Mouse (Mus musculus) layer of hippocampus, adult 18-20 months (tissue): Measurements from ENCODE around the gene Fndc3b. TPM values are rescaled to one million over a fixed set of nuclear protein-coding genes. Genes with fewer than 3 reads are reported as not detected.

Source experiments
- DNase-seq, 2 experiments: peaks; one replicate each; pipeline ENCODE4 v3.0.0; 2022; ENCODE audit warnings: low spot score in 2 of 2
- total RNA-seq, 2 experiments: library from RNA; stranded (reverse); gene quantifications; 2 replicates each; pipeline ENCODE4 v1.2.3; 2021

Gene Fndc3b
- total RNA-seq, 2 experiments from 2014 or later = 20.5 to 21.2 TPM

GRCm38 (mm10) chr3:27673660-27674059, 37.4 kb downstream of the Fndc3b start:
- DNase-seq = no peak

DNA sequence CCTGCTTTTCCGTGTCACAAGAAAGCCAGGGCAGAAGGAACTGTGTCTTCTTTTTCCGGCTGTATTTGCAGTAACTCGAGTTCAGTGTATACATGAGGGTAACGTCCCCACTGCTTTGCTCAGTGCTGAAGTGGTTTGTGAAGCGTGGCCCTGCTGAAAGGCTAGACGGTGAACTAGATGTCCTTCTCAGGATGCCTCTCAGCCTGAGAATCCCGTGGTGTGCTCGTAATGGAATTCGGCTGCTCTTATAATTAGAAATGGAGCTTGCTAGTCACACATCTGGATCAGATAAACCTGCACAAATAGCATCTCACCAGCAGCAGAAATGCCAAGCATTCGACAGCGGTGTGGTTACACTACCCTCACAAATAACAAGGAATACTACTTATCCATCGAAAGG, 40.7 kb downstream of the Fndc3b start:
- no peak for DNase-seq

GRCm38 (mm10) chr3:27667280-27667679, 43.8 kb downstream of the Fndc3b start:
- no peak for DNase-seq

- no peak for DNase-seq
Measured at GRCm38 (mm10) chr3:27665338-27665737, 45.8 kb downstream of the Fndc3b start.

GRCm38 (mm10) chr3:27663221-27663620, 47.9 kb downstream of the Fndc3b start:
- DNase-seq = no peak

GRCm38 (mm10) chr3:27658198-27658763, 52.8 kb downstream of the Fndc3b start:
- no peak for DNase-seq

DNA sequence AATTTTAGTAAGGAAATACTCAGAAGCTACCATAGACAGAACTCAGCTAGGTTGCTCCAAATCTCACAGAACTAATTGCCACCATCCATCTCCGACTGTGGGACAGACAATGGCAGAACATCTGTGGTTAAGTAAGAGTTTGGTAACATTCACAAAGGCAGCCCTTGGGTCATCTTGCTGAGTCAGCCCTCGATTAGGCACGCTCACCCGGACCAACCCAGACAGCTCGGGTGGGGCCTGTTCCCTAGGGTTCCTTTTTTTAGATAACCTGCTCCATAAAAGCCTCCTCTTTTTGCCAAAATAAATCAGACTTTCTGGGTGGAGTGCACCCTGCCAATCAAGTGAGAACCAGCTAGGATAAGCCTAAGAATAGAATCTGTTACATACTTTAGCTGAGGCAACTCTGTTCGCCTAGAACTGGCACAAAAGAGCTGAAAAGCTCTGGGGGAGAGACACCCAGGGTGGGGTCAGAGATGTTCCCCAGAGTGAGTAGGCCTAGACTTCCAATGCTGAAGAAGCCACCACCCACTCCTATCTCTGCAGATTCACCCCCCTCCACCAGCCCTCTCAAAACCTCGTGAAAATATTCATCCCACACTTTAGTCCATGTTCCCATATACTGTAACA, 54.2 kb downstream of the Fndc3b start:
- DNase-seq = peak in 1 of 2 experiments; percentile 16

GRCm38 (mm10) chr3:27655673-27656072, 55.4 kb downstream of the Fndc3b start:
- DNase-seq = no peak

DNA sequence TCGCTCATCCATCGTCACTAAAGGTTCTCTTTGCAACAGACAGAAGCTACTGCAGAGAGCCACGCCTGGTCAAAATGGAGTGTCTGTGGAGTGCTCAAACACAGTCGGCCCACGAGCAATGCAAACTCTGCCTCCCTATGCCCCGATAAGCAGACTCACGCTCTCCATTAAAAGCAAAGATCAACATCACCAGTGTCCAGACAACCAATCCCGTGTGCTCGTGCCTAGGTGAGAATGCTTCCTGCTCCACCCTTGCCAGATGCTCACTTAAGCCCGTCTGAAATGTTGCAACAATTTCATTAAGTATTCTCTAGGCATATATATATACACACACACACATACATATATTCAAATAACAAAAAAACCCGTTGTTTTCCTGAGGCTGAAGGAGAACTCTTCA, 56.1 kb downstream of the Fndc3b start:
- no peak for DNase-seq

GRCm38 (mm10) chr3:27652451-27653011, 58.6 kb downstream of the Fndc3b start:
- no peak for DNase-seq

DNA sequence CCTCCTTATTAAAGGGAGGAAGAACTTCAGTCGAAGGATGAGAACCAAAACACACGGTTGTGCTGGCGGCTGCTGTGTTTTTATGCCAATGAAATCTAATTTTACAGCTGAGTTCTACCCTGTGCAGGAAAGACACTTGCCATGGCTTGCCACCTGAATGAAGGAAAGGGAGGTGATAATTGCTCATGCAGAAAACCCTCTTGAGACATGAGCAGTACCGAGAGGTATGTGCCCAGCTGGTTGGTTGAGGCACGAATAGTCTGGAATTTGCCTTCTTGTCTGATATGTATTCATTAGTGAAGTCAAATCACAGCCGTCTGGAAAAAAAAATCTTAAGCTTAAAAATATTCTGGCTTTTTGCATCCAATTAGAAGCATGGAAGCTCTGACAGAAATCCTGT, 59.4 kb downstream of the Fndc3b start:
- no peak for DNase-seq

GRCm38 (mm10) chr3:27650083-27650482, 61.0 kb downstream of the Fndc3b start:
- DNase-seq = no peak

DNA sequence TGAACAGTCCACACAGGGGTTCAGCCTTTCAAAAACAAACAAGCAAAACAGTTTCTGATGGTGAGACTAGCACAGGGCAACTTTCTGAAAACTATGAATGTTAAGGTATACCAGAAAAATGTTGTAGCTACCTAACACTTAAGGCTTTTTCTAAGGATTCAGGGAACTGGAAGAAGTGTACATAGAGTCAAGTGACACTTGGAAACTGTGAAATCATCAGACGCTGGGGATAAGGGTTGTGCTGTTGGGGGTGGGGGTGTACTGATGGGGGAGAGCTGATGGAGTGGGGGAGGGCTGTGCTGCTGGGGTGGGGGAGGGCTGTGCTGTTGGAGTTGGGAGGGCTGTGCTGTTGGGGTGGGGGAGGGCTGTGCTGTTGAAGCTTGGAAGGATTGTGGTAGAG, 61.8 kb downstream of the Fndc3b start:
- DNase-seq = no peak

DNA sequence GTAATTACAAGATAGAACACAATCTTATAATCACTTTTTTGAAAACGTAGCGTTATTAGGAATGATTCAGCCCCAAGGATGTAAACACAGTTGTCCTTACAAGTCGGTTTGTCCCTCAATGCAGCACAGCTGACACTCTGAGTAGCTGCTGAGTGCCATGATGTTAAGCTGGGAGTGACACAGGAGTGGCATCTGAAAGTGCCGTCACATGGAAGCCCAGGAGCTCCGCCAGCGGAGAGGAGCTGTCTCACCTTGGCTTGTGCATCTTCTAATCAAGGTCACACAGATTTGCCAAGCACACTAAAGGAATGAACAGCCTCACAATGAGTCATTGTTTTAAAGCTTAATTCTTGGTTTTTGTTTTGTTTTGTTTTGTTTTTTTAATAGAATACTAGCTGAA, 68.7 kb downstream of the Fndc3b start:
- no peak for DNase-seq

DNA sequence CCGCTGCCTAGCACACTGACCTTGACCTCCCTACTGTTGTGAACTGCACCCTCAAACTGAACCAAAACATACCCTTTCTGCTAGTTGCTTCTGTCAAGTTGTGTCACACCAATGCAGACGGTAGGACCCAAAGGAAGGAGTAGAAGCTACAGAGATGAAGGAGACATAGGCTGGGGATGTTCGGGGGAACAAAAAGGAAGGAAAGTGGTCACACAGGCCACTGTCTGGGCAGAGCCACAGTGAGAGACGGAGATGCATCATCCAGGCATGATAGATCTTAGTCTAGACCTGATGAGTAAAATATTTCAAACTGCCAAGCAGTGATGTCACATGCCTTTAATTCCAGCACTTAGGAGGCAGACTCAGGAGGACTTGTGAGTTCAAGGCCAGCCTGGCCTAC, 71.4 kb downstream of the Fndc3b start:
- no peak for DNase-seq

DNA sequence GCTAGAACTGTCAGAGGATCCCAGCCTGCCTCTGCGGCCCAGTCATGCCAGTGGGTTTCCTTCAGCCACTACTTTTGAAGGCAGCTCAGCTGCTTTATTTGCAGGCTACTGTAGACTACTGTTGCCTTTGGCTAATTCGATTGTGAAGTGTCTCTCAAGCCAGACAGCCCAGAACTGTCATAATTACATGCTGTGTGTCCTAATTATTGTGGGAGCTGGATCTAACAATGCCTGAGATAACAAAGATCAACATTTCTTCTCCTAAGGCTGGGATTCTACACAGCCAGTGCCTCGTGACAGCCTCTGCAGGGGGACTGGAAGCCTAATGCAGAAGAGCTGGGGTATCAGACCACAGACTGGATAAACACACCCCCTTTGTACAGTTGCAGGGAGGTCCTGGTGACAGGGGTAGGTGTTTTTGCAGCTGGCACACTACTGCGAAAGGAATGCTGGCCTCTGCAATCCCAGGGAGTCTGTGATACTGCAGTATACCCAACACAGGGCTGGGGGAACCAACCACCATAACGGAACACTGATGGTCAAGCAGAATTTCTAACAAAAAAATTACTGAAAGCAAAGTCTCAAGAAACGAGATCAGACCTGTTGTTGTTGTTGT, 74.0 kb downstream of the Fndc3b start:
- DNase-seq = no peak

DNA sequence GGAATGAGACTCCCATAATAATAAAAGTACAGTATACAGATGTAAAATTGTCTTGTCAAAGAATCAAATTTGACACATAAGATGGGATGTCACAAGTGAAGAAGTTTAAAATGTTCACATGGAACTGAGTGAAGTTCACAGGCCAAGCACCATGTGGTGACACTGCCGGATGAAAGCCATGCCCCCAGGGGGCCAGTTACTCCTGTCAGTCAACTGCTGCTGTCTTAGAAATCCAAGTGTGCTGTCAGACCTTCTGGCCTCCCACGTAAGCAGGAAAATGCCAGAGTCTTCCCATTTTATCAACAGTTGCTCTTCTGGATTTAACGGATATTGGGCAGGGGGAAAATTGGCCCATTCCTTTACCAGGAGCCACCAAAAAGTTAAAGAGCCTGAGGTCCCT, 75.3 kb downstream of the Fndc3b start:
- no peak for DNase-seq

DNA sequence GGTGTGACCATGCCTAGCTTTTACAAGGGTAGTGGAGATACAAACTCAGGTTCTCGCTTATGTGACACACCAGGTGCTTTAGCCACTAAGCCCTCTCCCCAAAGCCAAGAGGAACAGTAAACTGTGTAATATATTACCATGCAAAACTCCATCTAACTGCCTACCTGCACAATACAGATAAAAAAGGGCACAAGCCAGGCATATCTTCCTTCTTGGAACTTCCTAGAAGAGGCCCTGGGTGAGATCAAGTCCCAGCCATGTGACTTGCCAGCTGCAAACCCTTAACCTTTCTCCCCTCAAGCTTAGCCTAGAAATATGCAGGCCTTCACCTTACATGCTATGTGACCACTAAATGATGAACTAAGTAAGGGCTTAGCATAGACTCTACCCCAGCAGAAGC, 78.2 kb downstream of the Fndc3b start:
- DNase-seq = no peak

GRCm38 (mm10) chr3:27631112-27631511, 80.0 kb downstream of the Fndc3b start:
- DNase-seq = peak in 1 of 2 experiments; percentile 59

DNA sequence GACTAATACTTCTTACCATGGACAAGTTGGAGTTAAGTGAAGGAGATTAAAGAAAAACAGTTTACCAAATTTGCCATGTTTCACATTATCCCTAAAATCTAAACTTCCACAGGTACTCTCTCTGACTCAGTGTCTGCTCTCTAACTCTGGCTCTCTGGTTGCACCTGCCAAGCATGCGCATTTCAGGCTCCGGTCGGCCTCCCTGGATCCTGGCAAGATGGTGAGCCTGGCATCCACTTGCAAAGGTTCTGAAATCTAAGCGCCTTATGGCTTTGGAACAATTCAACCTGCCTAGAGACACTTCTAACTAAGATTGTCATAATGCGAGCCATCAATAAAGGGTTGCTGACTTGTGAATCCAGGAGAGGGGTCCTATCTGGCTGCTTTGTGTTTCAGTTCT, 81.4 kb downstream of the Fndc3b start:
- DNase-seq = no peak

- no peak for DNase-seq
Measured at GRCm38 (mm10) chr3:27626301-27626700, 84.8 kb downstream of the Fndc3b start.

DNA sequence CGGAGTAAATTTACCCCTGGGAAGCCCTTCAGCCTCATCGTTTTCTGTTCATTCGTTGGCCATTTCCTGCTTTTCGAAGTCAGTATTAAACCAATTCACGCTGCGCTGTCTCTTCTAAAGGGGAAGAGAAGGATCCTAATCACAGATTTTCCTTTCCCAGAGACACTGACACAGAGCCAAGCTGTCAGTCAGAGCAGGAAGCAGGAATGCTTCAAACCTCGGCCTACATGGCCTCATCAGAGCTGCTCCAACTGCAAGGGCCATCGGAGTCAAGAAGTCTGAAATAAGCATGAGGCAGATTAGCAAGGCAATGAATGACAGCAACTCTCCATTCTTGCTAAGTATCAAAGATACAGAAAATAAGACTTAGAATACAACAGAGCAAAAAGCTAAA, 85.5 kb downstream of the Fndc3b start:
- DNase-seq = no peak
